ENCODE assay signal across 16 mouse cellular contexts in genomic region chr9:58595313-58595712, GRCm38 (mm10). TPM values are rescaled to one million over a fixed set of nuclear protein-coding genes. Genes with fewer than 3 reads are reported as not detected.
"Had no signal": no experiment of that assay in that cellular context is flagged by ENCODE, and none has a peak within 500 bp of the region (broad histone marks: within the 10 kb centered on the region; RNA-seq: fewer than 3 reads in every experiment).

No protein-coding gene starts in this region.

- H3K27ac ChIP-seq: kidney, postnatal 0 days; limb, embryonic 15.5 days; liver, embryonic 12.5 days; midbrain, embryonic 13.5 days; neural tube, embryonic 15.5 days had no signal

- H3K9ac ChIP-seq: limb, embryonic 15.5 days; liver, embryonic 12.5 days; lung, embryonic 14.5 days; midbrain, embryonic 13.5 days; neural tube, embryonic 15.5 days had no signal

- ATAC-seq: liver, embryonic 12.5 days; midbrain, embryonic 13.5 days had no signal

- H3K27me3 ChIP-seq: limb, embryonic 15.5 days; liver, embryonic 12.5 days; midbrain, embryonic 13.5 days; neural tube, embryonic 15.5 days had no signal

- H3K4me3 ChIP-seq: limb, embryonic 15.5 days; liver, embryonic 12.5 days; midbrain, embryonic 13.5 days; myocyte; neural tube, embryonic 15.5 days had no signal

- DNase-seq: kidney, adult 11 months; kidney, adult 9 months; kidney, postnatal 36 days; lung, embryonic 14.5 days; lung, postnatal 10 days; right cerebral cortex, adult 18-20 months; right cerebral cortex, postnatal 25 days; thymus, adult 18-20 months; thymus, postnatal 25 days had no signal

- H3K9me3 ChIP-seq: limb, embryonic 15.5 days; liver, embryonic 12.5 days; midbrain, embryonic 13.5 days; neural tube, embryonic 15.5 days had no signal

- H3K36me3 ChIP-seq: limb, embryonic 15.5 days; liver, embryonic 12.5 days; midbrain, embryonic 13.5 days; neural tube, embryonic 15.5 days had no signal

- H3K4me2 ChIP-seq: limb, embryonic 15.5 days; liver, embryonic 12.5 days; lung, embryonic 14.5 days; midbrain, embryonic 13.5 days; neural tube, embryonic 15.5 days had no signal

- H3K4me1 ChIP-seq: midbrain, embryonic 13.5 days; neural tube, embryonic 15.5 days had no signal

RNA-seq across cellular contexts. Expression of gene Cd276, which starts 40.1 kb away (rescaled TPM):
- total RNA-seq: megakaryocyte-erythroid progenitor cell, adult 5-6 weeks had no signal
